Mouse (Mus musculus): ENCODE data around the gene 1600002K03Rik.

DNA sequence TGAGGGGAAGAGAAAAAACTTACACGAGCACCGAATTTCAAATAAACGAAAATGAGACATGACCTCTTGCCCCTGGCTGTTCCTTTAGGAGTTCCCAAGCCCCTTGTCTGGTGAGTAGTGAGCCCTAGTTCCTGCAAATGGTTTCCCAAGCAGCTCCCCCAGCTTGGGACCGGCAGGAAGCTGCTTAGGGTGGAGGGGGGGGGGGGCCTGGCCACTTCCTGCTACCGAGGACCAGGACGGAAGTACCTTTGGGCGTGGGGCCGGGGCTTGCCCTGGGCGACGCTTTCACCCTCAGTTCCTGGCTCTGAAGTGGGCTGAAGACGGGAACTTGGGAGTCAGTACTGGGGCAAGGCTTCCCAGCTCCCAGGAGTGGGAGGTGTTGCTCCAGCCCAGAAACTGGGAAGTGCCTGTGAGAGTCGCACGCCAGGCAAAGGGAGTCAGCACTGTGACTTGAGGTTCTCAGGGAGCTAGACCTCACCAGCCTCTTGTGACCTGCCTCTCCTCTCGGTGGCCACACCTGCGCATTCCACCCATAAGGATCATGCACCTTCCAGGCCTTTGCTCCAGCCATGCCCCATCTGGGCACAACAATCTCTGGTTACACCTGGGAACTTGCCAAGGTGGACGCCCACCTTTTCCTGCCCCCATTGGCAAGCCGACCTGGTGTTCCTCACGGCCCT, 14.3 kb upstream of the 1600002K03Rik start:
- TF ChIP-seq CTCF (IDR thresholded peaks at IDR 0.05; ENCODE audit: borderline replicate concordance, insufficient read depth, low read depth, low read length) (no peak), POLR2A (IDR thresholded peaks at IDR 0.05; ENCODE audit: borderline replicate concordance, insufficient read depth, low read length) (no peak)

Measured in cerebellum, adult 2 months (tissue).